Mouse (Mus musculus): Measurements from ENCODE around the gene Mvb12b. TPM values are rescaled to one million over a fixed set of nuclear protein-coding genes. Genes with fewer than 3 reads are reported as not detected.

Gene Mvb12b
- polyA plus RNA-seq, 1 experiment from 2014 or later = 21.3 TPM

- Histone ChIP-seq H3K27me3 (replicated peaks) (no peaks in the 10 kb centered on the region), H3K9ac (peak overlapping the region; percentile 40; the same call in 1 of the 2 replicates), H3K4me2 (peak overlapping the region; percentile 90), H3K36me3 (no peaks in the 10 kb centered on the region), H3K9me3 (replicated peaks) (no peaks in the 10 kb centered on the region), H3K27ac (peak overlapping the region; percentile 91), H3K4me3 (no peak overlapping the region), H3K4me1 (peaks cover 37% of the 10 kb centered on the region)
- ATAC-seq = no peak
- 72% methylated on average over 7 of the region's 7 CpGs for WGBS (ENCODE audit: insufficient replicate concordance)
These were observed 3.0 kb downstream of the Mvb12b start for GRCm38 (mm10) chr2:33884623-33885263.

- no peak overlapping the region for H3K4me2 ChIP-seq
- no peak overlapping the region for H3K4me3 ChIP-seq
- 69% methylated on average over 2 of the region's 2 CpGs for whole genome bisulfite sequencing (ENCODE audit: insufficient replicate concordance)
- no peaks in the 10 kb centered on the region for H3K9me3 ChIP-seq (replicated peaks)
- H3K27ac ChIP-seq = no peak overlapping the region
- H3K4me1 ChIP-seq = peaks cover 51% of the 10 kb centered on the region
- no peak for ATAC-seq
- H3K27me3 ChIP-seq (replicated peaks) = no peaks in the 10 kb centered on the region
- H3K36me3 ChIP-seq = peaks cover 5% of the 10 kb centered on the region
- H3K9ac ChIP-seq = no peak overlapping the region
These were observed 8.5 kb downstream of the Mvb12b start for GRCm38 (mm10) chr2:33879223-33879622.

GRCm38 (mm10) chr2:33878437-33878836, 9.3 kb downstream of the Mvb12b start:
- no peak overlapping the region for H3K9ac ChIP-seq
- no peaks in the 10 kb centered on the region for H3K9me3 ChIP-seq (replicated peaks)
- H3K27me3 ChIP-seq (replicated peaks) = no peaks in the 10 kb centered on the region
- no peak overlapping the region for H3K27ac ChIP-seq
- no peak overlapping the region for H3K4me3 ChIP-seq
- H3K4me1 ChIP-seq = peaks cover 54% of the 10 kb centered on the region
- ATAC-seq = no peak
- H3K36me3 ChIP-seq = peaks cover 13% of the 10 kb centered on the region
- H3K4me2 ChIP-seq = no peak overlapping the region
- WGBS (ENCODE audit: insufficient replicate concordance) = 41% methylated on average over 11 of the region's 11 CpGs

GRCm38 (mm10) chr2:33877663-33878360, 9.9 kb downstream of the Mvb12b start:
- no peaks in the 10 kb centered on the region for H3K9me3 ChIP-seq (replicated peaks)
- no peak overlapping the region for H3K4me2 ChIP-seq
- H3K4me1 ChIP-seq = peaks cover 54% of the 10 kb centered on the region
- WGBS (ENCODE audit: insufficient replicate concordance) = 72% methylated on average over 6 of the region's 6 CpGs
- ATAC-seq = no peak
- no peaks in the 10 kb centered on the region for H3K27me3 ChIP-seq (replicated peaks)
- H3K36me3 ChIP-seq = peaks cover 19% of the 10 kb centered on the region
- no peak overlapping the region for H3K27ac ChIP-seq
- no peak overlapping the region for H3K9ac ChIP-seq
- H3K4me3 ChIP-seq = no peak overlapping the region

- WGBS (ENCODE audit: insufficient replicate concordance) = 54% methylated on average over 25 of the region's 25 CpGs
- Histone ChIP-seq H3K36me3 (peaks cover 30% of the 10 kb centered on the region), H3K4me1 (peaks cover 57% of the 10 kb centered on the region), H3K9ac (no peak overlapping the region), H3K27me3 (replicated peaks) (no peaks in the 10 kb centered on the region), H3K27ac (peak overlapping the region; percentile 59), H3K9me3 (replicated peaks) (no peaks in the 10 kb centered on the region), H3K4me3 (no peak overlapping the region), H3K4me2 (peak overlapping the region; percentile 34)
- no peak for ATAC-seq
These were observed 11.0 kb downstream of the Mvb12b start for GRCm38 (mm10) chr2:33876529-33877290.

- H3K27ac ChIP-seq = no peak overlapping the region
- no peak overlapping the region for H3K4me3 ChIP-seq
- no peak overlapping the region for H3K4me2 ChIP-seq
- H3K9me3 ChIP-seq (replicated peaks) = no peaks in the 10 kb centered on the region
- 71% methylated on average over 12 of the region's 12 CpGs for WGBS (ENCODE audit: insufficient replicate concordance)
- H3K4me1 ChIP-seq = peaks cover 69% of the 10 kb centered on the region
- H3K36me3 ChIP-seq = peaks cover 31% of the 10 kb centered on the region
- 0 out of 2 replicates have a peak, but pooled peaks have one; percentile 14 for ATAC-seq
- H3K9ac ChIP-seq = no peak overlapping the region
- H3K27me3 ChIP-seq (replicated peaks) = no peaks in the 10 kb centered on the region
These were observed 12.2 kb downstream of the Mvb12b start for GRCm38 (mm10) chr2:33875594-33875993.

GRCm38 (mm10) chr2:33874856-33875576, 12.7 kb downstream of the Mvb12b start:
- no peak for ATAC-seq
- Histone ChIP-seq H3K4me3 (no peak overlapping the region), H3K9ac (no peak overlapping the region), H3K27ac (no peak overlapping the region), H3K4me2 (no peak overlapping the region), H3K27me3 (replicated peaks) (no peaks in the 10 kb centered on the region), H3K9me3 (replicated peaks) (no peaks in the 10 kb centered on the region), H3K36me3 (peaks cover 31% of the 10 kb centered on the region), H3K4me1 (peaks cover 74% of the 10 kb centered on the region)
- 81% methylated on average over 10 of the region's 10 CpGs for WGBS (ENCODE audit: insufficient replicate concordance)

GRCm38 (mm10) chr2:33874367-33874766, 13.4 kb downstream of the Mvb12b start:
- no peak overlapping the region for H3K27ac ChIP-seq
- 64% methylated on average over 5 of the region's 5 CpGs for WGBS (ENCODE audit: insufficient replicate concordance)
- H3K9ac ChIP-seq = no peak overlapping the region
- H3K9me3 ChIP-seq (replicated peaks) = no peaks in the 10 kb centered on the region
- H3K4me2 ChIP-seq = no peak overlapping the region
- H3K4me3 ChIP-seq = no peak overlapping the region
- ATAC-seq = no peak
- no peaks in the 10 kb centered on the region for H3K27me3 ChIP-seq (replicated peaks)
- peaks cover 31% of the 10 kb centered on the region for H3K36me3 ChIP-seq
- H3K4me1 ChIP-seq = peaks cover 76% of the 10 kb centered on the region

GRCm38 (mm10) chr2:33873501-33873900, 14.2 kb downstream of the Mvb12b start:
- Histone ChIP-seq H3K4me1 (peaks cover 76% of the 10 kb centered on the region), H3K9ac (no peak overlapping the region), H3K4me2 (no peak overlapping the region), H3K27me3 (replicated peaks) (no peaks in the 10 kb centered on the region), H3K36me3 (peaks cover 31% of the 10 kb centered on the region), H3K9me3 (replicated peaks) (no peaks in the 10 kb centered on the region), H3K4me3 (no peak overlapping the region), H3K27ac (no peak overlapping the region)
- WGBS (ENCODE audit: insufficient replicate concordance) = 88% methylated on average over 8 of the region's 8 CpGs
- ATAC-seq = no peak

- Histone ChIP-seq H3K9ac (no peak overlapping the region), H3K4me1 (peaks cover 76% of the 10 kb centered on the region), H3K4me2 (no peak overlapping the region), H3K36me3 (peaks cover 31% of the 10 kb centered on the region), H3K27me3 (replicated peaks) (no peaks in the 10 kb centered on the region), H3K27ac (no peak overlapping the region), H3K9me3 (replicated peaks) (no peaks in the 10 kb centered on the region), H3K4me3 (no peak overlapping the region)
- no peak for ATAC-seq
- WGBS (ENCODE audit: insufficient replicate concordance) = 84% methylated on average over 8 of the region's 8 CpGs
These were observed 14.9 kb downstream of the Mvb12b start for GRCm38 (mm10) chr2:33872841-33873271.

GRCm38 (mm10) chr2:33871181-33871520, 16.6 kb downstream of the Mvb12b start:
- H3K36me3 ChIP-seq = peaks cover 31% of the 10 kb centered on the region
- H3K27ac ChIP-seq = peak overlapping the region; percentile 68
- WGBS (ENCODE audit: insufficient replicate concordance) = 67% methylated on average over 4 of the region's 4 CpGs
- ATAC-seq = no peak
- peaks cover 72% of the 10 kb centered on the region for H3K4me1 ChIP-seq
- no peak overlapping the region for H3K4me3 ChIP-seq
- no peak overlapping the region for H3K4me2 ChIP-seq
- no peak overlapping the region for H3K9ac ChIP-seq
- H3K9me3 ChIP-seq (replicated peaks) = no peaks in the 10 kb centered on the region
- no peaks in the 10 kb centered on the region for H3K27me3 ChIP-seq (replicated peaks)
